8 mouse cellular contexts compared by ENCODE assay signal in genomic region chr13:55726598-55727119, GRCm38 (mm10). TPM values are rescaled to one million over a fixed set of nuclear protein-coding genes. Genes with fewer than 3 reads are reported as not detected.
DNase-seq lines count a peak whose midpoint lies in the region; ATAC-seq and TF ChIP-seq lines count a peak whose summit lies in the region.

No protein-coding gene starts in this region.

- peak overlapping the region; percentile 93 for H3K27ac ChIP-seq in spleen, adult 2 months (ENCODE audit: insufficient read depth, low read length)
- peak overlapping the region; percentile 96 for H3K27ac ChIP-seq in hindbrain, postnatal 0 days
- peak overlapping the region; percentile 97 for H3K27ac ChIP-seq in midbrain, embryonic 12.5 days (replicated peaks)

- H3K4me3 ChIP-seq in spleen, adult 2 months (ENCODE audit: extremely low read depth, insufficient read depth, insufficient read length), result peak overlapping the region; percentile 76
- H3K4me3 ChIP-seq in hindbrain, postnatal 0 days (ENCODE audit: low read length), result peak overlapping the region; percentile 52
- peak overlapping the region; percentile 61 for H3K4me3 ChIP-seq in midbrain, embryonic 12.5 days

- no peaks in the 10 kb centered on the region for H3K9me3 ChIP-seq in hindbrain, postnatal 0 days (ENCODE audit: low read length)
- no peaks in the 10 kb centered on the region for H3K9me3 ChIP-seq in midbrain, embryonic 12.5 days

- DNase-seq in spleen, adult 2 months (ENCODE audit: low read depth in 1 of 2, low spot score in 2 of 2), result no peak
- DNase-seq in spleen, postnatal 36 days (ENCODE audit: low spot score in 2 of 2), result no peak
- peak; percentile 31 for DNase-seq in embryo, embryonic 10.5 days (ENCODE audit: low spot score)
- DNase-seq in hindbrain, postnatal 0 days (ENCODE audit: low spot score), result peak; percentile 29
- no peak for DNase-seq in spleen, postnatal 10 days (ENCODE audit: low spot score in 2 of 2)
- DNase-seq in urinary bladder, adult 2 months (ENCODE audit: low spot score), result no peak
- no peak for DNase-seq in MN1 (ENCODE audit: low spot score)

- TF ChIP-seq POLR2A in spleen, adult 2 months (IDR thresholded peaks at IDR 0.05; ENCODE audit: low read depth, low read length), result no peak

- H3K9ac ChIP-seq in hindbrain, postnatal 0 days (replicated peaks; ENCODE audit: low read length), result peak overlapping the region; percentile 64
- peak overlapping the region; percentile 71 for H3K9ac ChIP-seq in midbrain, embryonic 12.5 days (replicated peaks)

- H3K36me3 ChIP-seq in spleen, adult 2 months (ENCODE audit: control insufficient read depth, insufficient read depth, low read length), result peaks cover 4% of the 10 kb centered on the region; the same call in 1 of the 2 replicates
- peaks cover 13% of the 10 kb centered on the region; the same call in 1 of the 2 replicates for H3K36me3 ChIP-seq in hindbrain, postnatal 0 days (ENCODE audit: insufficient read depth, low read length)
- peaks cover 29% of the 10 kb centered on the region for H3K36me3 ChIP-seq in midbrain, embryonic 12.5 days

- 2% methylated on average over 4 of the region's 4 CpGs for WGBS in spleen, adult 2 months
- WGBS in hindbrain, postnatal 0 days, result 5% methylated on average over 4 of the region's 4 CpGs
- 10% methylated on average over 4 of the region's 4 CpGs for WGBS in midbrain, embryonic 12.5 days

- no peak for TF ChIP-seq CTCF in spleen, adult 2 months (IDR thresholded peaks at IDR 0.05; ENCODE audit: extremely low read depth, insufficient read depth, insufficient read length, insufficient replicate concordance)
- TF ChIP-seq CTCF in hindbrain, postnatal 0 days (IDR thresholded peaks at IDR 0.05; ENCODE audit: low read depth), result peak; percentile 41

- H3K4me2 ChIP-seq in hindbrain, postnatal 0 days (ENCODE audit: low read depth, low read length), result peak overlapping the region; percentile 74
- H3K4me2 ChIP-seq in midbrain, embryonic 12.5 days (replicated peaks), result peak overlapping the region; percentile 60

- H3K4me1 ChIP-seq in spleen, adult 2 months (ENCODE audit: control insufficient read depth, insufficient read depth, insufficient read length), result no peaks in the 10 kb centered on the region
- H3K4me1 ChIP-seq in hindbrain, postnatal 0 days (ENCODE audit: insufficient read depth, low read length), result no peaks in the 10 kb centered on the region
- no peaks in the 10 kb centered on the region for H3K4me1 ChIP-seq in midbrain, embryonic 12.5 days

- H3K27me3 ChIP-seq in spleen, adult 2 months (ENCODE audit: control insufficient read depth, insufficient read depth, low read length), result no peaks in the 10 kb centered on the region
- no peaks in the 10 kb centered on the region for H3K27me3 ChIP-seq in hindbrain, postnatal 0 days (ENCODE audit: insufficient read depth, low read length)
- H3K27me3 ChIP-seq in midbrain, embryonic 12.5 days, result no peaks in the 10 kb centered on the region

- ATAC-seq in hindbrain, postnatal 0 days, result no peak
- no peak for ATAC-seq in midbrain, embryonic 12.5 days (ENCODE audit: low FRiP score, low read depth)

RNA-seq across cellular contexts. Expression of gene Pcbd2, which starts 0.5 kb away (rescaled TPM):
- 14.1 and 23.5 TPM in 2 replicates for polyA plus RNA-seq in spleen, adult 2 months (2012; rRNA removed)
- total RNA-seq in hindbrain, postnatal 0 days (2014; rRNA removed), result 4.9 and 11.0 TPM in 2 replicates
- 32.1 and 35.6 TPM in 2 replicates for polyA plus RNA-seq in hindbrain, postnatal 0 days (2015; fragmentation: Nextera tagmentation; extraction: Ambion mirVana)
- 23.9 and 30.0 TPM in 2 replicates for polyA plus RNA-seq in midbrain, embryonic 12.5 days (2016; fragmentation: Nextera tagmentation; extraction: Ambion mirVana)
- 66.6 and 70.3 TPM in 2 replicates for polyA plus RNA-seq in urinary bladder, adult 2 months (2012; rRNA removed)

RNA-seq across cellular contexts. Expression of gene Txndc15, which starts 12.2 kb away (rescaled TPM):
- 18.6 and 21.2 TPM in 2 replicates for polyA plus RNA-seq in spleen, adult 2 months (2012; rRNA removed)
- 111 and 113 TPM in 2 replicates for total RNA-seq in hindbrain, postnatal 0 days (2014; rRNA removed)
- 129 TPM in 2 replicates for polyA plus RNA-seq in hindbrain, postnatal 0 days (2015; fragmentation: Nextera tagmentation; extraction: Ambion mirVana)
- 90.9 and 99.6 TPM in 2 replicates for polyA plus RNA-seq in midbrain, embryonic 12.5 days (2016; fragmentation: Nextera tagmentation; extraction: Ambion mirVana)
- polyA plus RNA-seq in urinary bladder, adult 2 months (2012; rRNA removed), result 47.4 and 47.8 TPM in 2 replicates

RNA-seq across cellular contexts. Expression of gene B230219D22Rik, which starts 33.7 kb away (rescaled TPM):
- 16.2 and 18.2 TPM in 2 replicates for polyA plus RNA-seq in spleen, adult 2 months (2012; rRNA removed)
- 132 and 145 TPM in 2 replicates for total RNA-seq in hindbrain, postnatal 0 days (2014; rRNA removed)
- 51.7 and 55.0 TPM in 2 replicates for polyA plus RNA-seq in hindbrain, postnatal 0 days (2015; fragmentation: Nextera tagmentation; extraction: Ambion mirVana)
- polyA plus RNA-seq in midbrain, embryonic 12.5 days (2016; fragmentation: Nextera tagmentation; extraction: Ambion mirVana), result 71.4 and 74.5 TPM in 2 replicates
- polyA plus RNA-seq in urinary bladder, adult 2 months (2012; rRNA removed), result 66.3 and 72.9 TPM in 2 replicates

RNA-seq across cellular contexts. Expression of gene Catsper3, which starts 57.7 kb away (rescaled TPM):
- polyA plus RNA-seq in spleen, adult 2 months (2012; rRNA removed), result 0.06 TPM in 2 replicates
- not detected in 2 replicates for total RNA-seq in hindbrain, postnatal 0 days (2014; rRNA removed)
- polyA plus RNA-seq in hindbrain, postnatal 0 days (2015; fragmentation: Nextera tagmentation; extraction: Ambion mirVana), result 0.26 and 0.43 TPM in 2 replicates
- polyA plus RNA-seq in midbrain, embryonic 12.5 days (2016; fragmentation: Nextera tagmentation; extraction: Ambion mirVana), result 0.18 TPM in 1 of 2 replicates, not detected in the other
- 0.22 and 0.32 TPM in 2 replicates for polyA plus RNA-seq in urinary bladder, adult 2 months (2012; rRNA removed)

Comparison
In these comparisons a context has a peak if more than half of its experiments do, and no peak if none do; other contexts are left out.
1. DNase-seq: peak in embryo, embryonic 10.5 days (single experiment) and hindbrain, postnatal 0 days (single experiment); none in spleen, adult 2 months (0 of 2), spleen, postnatal 36 days (0 of 2), spleen, postnatal 10 days (0 of 2), urinary bladder, adult 2 months (single experiment) and MN1 (single experiment).
2. Peak in every context shown above with its lines, with median percentiles within 50 percentile points of each other: H3K27ac ChIP-seq and H3K4me3 ChIP-seq.